Mouse (Mus musculus): Measurements from ENCODE around the gene Nmnat3. TPM values are rescaled to one million over a fixed set of nuclear protein-coding genes. Genes with fewer than 3 reads are reported as not detected.

Gene Nmnat3
- polyA plus RNA-seq, 1 experiment from 2014 or later, result 2.1 TPM

DNA sequence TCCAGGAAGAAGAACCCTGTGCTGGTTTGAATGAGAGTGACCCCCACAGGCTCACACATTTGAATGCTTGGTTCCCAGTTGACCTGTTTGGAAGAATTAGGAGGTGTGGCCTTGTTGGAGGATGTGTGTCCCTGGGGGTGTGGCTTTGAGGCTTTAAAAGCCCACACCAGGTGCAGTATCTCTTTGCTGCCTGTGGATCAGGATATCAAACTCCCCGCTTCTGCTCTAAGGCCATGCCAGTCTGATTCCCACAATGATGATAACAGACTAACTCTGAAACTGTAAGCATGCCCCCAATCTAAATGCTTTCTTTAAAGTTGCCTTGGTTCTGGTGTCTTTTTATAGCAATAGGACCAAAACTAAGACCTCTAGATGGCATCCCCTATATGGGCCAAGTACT is 58.6 kb downstream of the Nmnat3 start:
- Histone ChIP-seq H3K4me1 (peaks cover 15% of the 10 kb centered on the region), H3K4me3 (no peak overlapping the region), H3K4me2 (replicated peaks) (no peak overlapping the region), H3K36me3 (no peaks in the 10 kb centered on the region), H3K27me3 (replicated peaks) (no peaks in the 10 kb centered on the region), H3K27ac (no peak overlapping the region), H3K9ac (no peak overlapping the region), H3K9me3 (no peaks in the 10 kb centered on the region)
- ATAC-seq (ENCODE audit: low FRiP score, low read depth), result no peak
- 88% methylated on average over 1 of the region's 1 CpGs for WGBS

DNA sequence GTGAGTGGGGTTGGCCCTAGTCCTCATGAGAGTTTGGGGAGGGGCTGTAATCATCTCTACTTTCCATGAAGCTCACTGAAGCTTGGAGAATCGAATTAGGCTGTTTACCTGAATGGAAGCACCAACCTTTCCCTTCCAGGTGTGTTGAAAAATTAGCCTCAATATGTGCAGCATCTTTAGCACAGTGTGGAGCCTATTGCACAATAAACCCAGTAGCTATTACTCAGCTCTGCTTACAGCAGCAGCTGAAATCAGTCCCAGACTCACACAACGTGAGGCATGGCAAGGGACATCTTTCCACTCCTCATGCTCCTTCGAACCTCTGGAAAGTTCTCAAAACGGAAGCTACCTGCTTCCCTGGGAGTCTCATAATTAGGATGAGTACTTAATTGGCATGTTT is 59.0 kb downstream of the Nmnat3 start:
- ATAC-seq (ENCODE audit: low FRiP score, low read depth), result no peak
- H3K4me2 ChIP-seq (replicated peaks), result no peak overlapping the region
- whole genome bisulfite sequencing, result 87% methylated on average over 4 of the region's 4 CpGs
- no peaks in the 10 kb centered on the region for H3K27me3 ChIP-seq (replicated peaks)
- H3K9ac ChIP-seq, result no peak overlapping the region
- no peak overlapping the region for H3K4me3 ChIP-seq
- peaks cover 18% of the 10 kb centered on the region for H3K4me1 ChIP-seq
- no peak overlapping the region for H3K27ac ChIP-seq
- no peaks in the 10 kb centered on the region for H3K36me3 ChIP-seq
- H3K9me3 ChIP-seq, result no peaks in the 10 kb centered on the region

DNA sequence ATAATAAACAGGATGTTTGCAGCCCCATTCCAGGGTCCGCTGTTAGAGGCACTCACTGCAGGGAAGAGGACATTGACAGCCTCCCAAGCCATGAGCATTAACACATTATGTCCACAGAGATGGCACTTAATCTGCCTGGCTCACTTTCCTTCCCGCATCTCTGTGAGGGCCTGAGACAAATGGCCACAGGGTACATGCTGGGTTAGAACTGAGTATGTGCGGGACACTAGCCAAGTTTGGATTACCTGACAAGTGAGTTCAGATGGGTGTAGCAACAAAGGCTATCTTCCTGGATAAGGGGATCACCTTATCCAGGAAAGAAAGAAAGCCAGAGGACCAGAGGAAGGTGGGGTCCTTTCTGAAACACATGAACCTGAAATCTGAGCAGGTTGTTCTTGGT is 59.8 kb downstream of the Nmnat3 start:
- Histone ChIP-seq H3K36me3 (no peaks in the 10 kb centered on the region), H3K9me3 (no peaks in the 10 kb centered on the region), H3K4me1 (peaks cover 18% of the 10 kb centered on the region), H3K9ac (no peak overlapping the region), H3K27ac (no peak overlapping the region), H3K4me2 (replicated peaks) (no peak overlapping the region), H3K27me3 (replicated peaks) (no peaks in the 10 kb centered on the region), H3K4me3 (no peak overlapping the region)
- 88% methylated on average over 3 of the region's 3 CpGs for WGBS
- ATAC-seq (ENCODE audit: low FRiP score, low read depth), result no peak

DNA sequence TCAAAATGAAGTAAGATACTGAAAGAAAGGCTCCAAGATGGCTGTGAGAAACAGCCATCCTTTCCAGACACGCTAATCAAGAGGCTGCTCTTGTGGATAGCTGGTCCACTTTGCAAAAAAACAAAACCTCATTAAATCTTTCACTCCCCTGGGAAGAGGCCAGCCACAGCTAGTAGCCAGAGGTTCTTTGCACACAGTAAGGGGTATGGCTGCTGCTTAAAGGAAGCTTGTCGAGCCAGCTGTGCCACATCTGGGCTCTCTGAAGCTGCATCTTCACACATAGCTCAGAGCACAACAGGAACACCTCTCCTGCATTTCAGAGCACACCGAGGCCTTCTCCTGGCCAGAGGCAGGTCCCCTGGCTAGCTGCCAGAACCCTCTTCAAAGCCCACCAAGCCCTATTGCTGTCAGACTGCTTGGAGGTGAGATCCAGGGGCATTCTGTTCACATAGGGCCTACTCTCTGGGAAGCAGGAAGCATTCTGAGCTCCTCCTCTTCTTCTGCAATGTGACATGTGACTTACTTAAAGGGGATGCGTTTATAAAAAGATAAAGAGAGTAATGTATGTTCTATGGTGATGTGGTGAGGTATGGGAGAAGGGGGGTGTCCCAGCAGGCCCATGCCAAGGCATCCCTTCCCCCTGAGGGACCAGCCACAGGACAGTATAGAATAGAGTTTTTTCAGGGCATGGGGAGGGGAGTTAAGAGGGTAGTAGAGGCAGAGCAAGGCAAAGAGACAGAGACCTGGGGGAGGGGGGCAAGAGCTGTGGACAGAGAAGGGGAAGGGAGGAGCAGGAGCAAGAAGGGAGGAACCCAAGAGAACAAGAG is 63.3 kb downstream of the Nmnat3 start:
- no peaks in the 10 kb centered on the region for H3K36me3 ChIP-seq
- no peak overlapping the region for H3K9ac ChIP-seq
- peaks cover 18% of the 10 kb centered on the region for H3K4me1 ChIP-seq
- no peak; the same call in 1 of the 2 replicates for ATAC-seq (ENCODE audit: low FRiP score, low read depth)
- H3K27me3 ChIP-seq (replicated peaks), result no peaks in the 10 kb centered on the region
- H3K27ac ChIP-seq, result no peak overlapping the region
- no peak overlapping the region for H3K4me3 ChIP-seq
- H3K9me3 ChIP-seq, result no peaks in the 10 kb centered on the region
- WGBS, result 10% methylated on average over 4 of the region's 4 CpGs
- H3K4me2 ChIP-seq (replicated peaks), result no peak overlapping the region

DNA sequence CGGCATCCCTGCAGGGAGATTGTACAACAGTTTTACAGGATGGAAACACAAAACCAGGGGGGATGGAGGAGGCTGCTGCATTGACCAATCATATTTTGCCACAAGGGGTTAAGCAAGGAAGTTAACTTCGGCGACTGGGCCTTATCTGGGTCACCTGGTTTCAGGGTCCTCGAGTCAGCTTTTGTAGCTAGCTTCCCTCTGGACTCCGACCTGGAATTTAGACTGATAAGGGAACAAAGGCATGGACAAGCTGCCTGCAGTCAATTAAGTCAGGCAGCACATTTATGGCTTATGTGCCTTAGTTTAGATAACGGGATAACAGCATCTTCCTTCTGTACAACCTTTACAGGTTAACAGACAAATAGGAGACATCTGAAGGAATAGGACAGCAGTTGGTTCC is 65.1 kb downstream of the Nmnat3 start:
- Histone ChIP-seq H3K36me3 (no peaks in the 10 kb centered on the region), H3K4me2 (replicated peaks) (no peak overlapping the region), H3K4me1 (peaks cover 18% of the 10 kb centered on the region), H3K27ac (no peak overlapping the region), H3K9me3 (no peaks in the 10 kb centered on the region), H3K27me3 (replicated peaks) (no peaks in the 10 kb centered on the region), H3K4me3 (no peak overlapping the region), H3K9ac (no peak overlapping the region)
- no peak for ATAC-seq (ENCODE audit: low FRiP score, low read depth)
- 86% methylated on average over 6 of the region's 6 CpGs for WGBS

GRCm38 (mm10) chr9:98354919-98355318 is 67.7 kb downstream of the Nmnat3 start:
- H3K9me3 ChIP-seq, result no peaks in the 10 kb centered on the region
- no peak overlapping the region for H3K27ac ChIP-seq
- no peak overlapping the region for H3K9ac ChIP-seq
- no peaks in the 10 kb centered on the region for H3K27me3 ChIP-seq (replicated peaks)
- peaks cover 12% of the 10 kb centered on the region for H3K4me1 ChIP-seq
- WGBS, result 90% methylated on average over 3 of the region's 3 CpGs
- no peaks in the 10 kb centered on the region for H3K36me3 ChIP-seq
- no peak overlapping the region for H3K4me2 ChIP-seq (replicated peaks)
- no peak for ATAC-seq (ENCODE audit: low FRiP score, low read depth)
- H3K4me3 ChIP-seq, result no peak overlapping the region

GRCm38 (mm10) chr9:98361047-98361446 is 73.8 kb downstream of the Nmnat3 start:
- H3K9ac ChIP-seq, result no peak overlapping the region
- no peaks in the 10 kb centered on the region for H3K36me3 ChIP-seq
- H3K4me2 ChIP-seq (replicated peaks), result no peak overlapping the region
- H3K9me3 ChIP-seq, result no peaks in the 10 kb centered on the region
- no peak for ATAC-seq (ENCODE audit: low FRiP score, low read depth)
- no peak overlapping the region for H3K4me3 ChIP-seq
- H3K27me3 ChIP-seq (replicated peaks), result no peaks in the 10 kb centered on the region
- WGBS, result 79% methylated on average over 3 of the region's 3 CpGs
- H3K4me1 ChIP-seq, result no peaks in the 10 kb centered on the region
- H3K27ac ChIP-seq, result no peak overlapping the region

- WGBS, result 36% methylated on average over 8 of the region's 8 CpGs
- ATAC-seq (ENCODE audit: low FRiP score, low read depth), result no peak
- Histone ChIP-seq H3K9ac (no peak overlapping the region), H3K36me3 (no peaks in the 10 kb centered on the region), H3K27me3 (replicated peaks) (no peaks in the 10 kb centered on the region), H3K9me3 (no peaks in the 10 kb centered on the region), H3K27ac (no peak overlapping the region), H3K4me1 (no peaks in the 10 kb centered on the region), H3K4me3 (no peak overlapping the region), H3K4me2 (replicated peaks) (no peak overlapping the region)
Measured at GRCm38 (mm10) chr9:98366075-98366474, 78.8 kb downstream of the Nmnat3 start.

DNA sequence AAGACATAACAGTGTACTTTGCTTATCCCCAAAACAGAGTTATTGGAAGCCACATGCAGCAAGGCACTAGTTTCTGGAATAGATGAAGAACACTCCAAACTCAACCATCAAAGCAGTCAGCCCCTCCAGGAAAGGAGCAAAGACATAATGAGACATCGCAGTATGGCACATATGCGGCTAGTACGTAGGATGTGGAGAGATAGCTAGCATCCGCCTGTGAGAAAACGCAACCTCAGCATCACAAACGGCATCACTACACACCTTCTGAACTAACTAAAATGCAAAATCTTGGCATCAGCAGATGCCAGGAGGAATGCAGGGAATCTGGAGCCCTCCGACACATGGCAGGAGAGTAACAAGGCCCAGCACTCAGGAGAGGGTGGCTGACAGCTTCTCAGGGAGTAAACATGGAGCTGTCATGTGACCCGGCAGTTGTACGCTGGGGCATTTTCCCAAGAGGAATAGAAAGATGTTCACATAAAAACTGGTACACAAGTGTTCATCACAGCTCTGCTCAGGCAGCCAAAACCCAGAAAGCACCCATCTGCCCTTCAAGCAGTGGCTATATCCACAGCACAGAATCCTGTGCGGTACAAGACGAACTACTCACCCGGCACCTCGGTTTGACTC is 80.2 kb downstream of the Nmnat3 start:
- no peak overlapping the region for H3K9ac ChIP-seq
- no peak overlapping the region for H3K4me3 ChIP-seq
- no peaks in the 10 kb centered on the region for H3K27me3 ChIP-seq (replicated peaks)
- H3K4me2 ChIP-seq (replicated peaks), result no peak overlapping the region
- ATAC-seq (ENCODE audit: low FRiP score, low read depth), result no peak
- WGBS, result 90% methylated on average over 13 of the region's 13 CpGs
- H3K4me1 ChIP-seq, result no peaks in the 10 kb centered on the region
- H3K9me3 ChIP-seq, result no peaks in the 10 kb centered on the region
- no peak overlapping the region for H3K27ac ChIP-seq
- no peaks in the 10 kb centered on the region for H3K36me3 ChIP-seq

GRCm38 (mm10) chr9:98369707-98370106 is 82.5 kb downstream of the Nmnat3 start:
- no peak overlapping the region for H3K27ac ChIP-seq
- no peak overlapping the region for H3K4me3 ChIP-seq
- no peak for ATAC-seq (ENCODE audit: low FRiP score, low read depth)
- H3K27me3 ChIP-seq (replicated peaks), result no peaks in the 10 kb centered on the region
- WGBS, result 40% methylated on average over 8 of the region's 8 CpGs
- H3K4me2 ChIP-seq (replicated peaks), result no peak overlapping the region
- H3K9ac ChIP-seq, result no peak overlapping the region
- H3K36me3 ChIP-seq, result no peaks in the 10 kb centered on the region
- H3K4me1 ChIP-seq, result peaks cover 1% of the 10 kb centered on the region; the same call in 1 of the 2 replicates
- no peaks in the 10 kb centered on the region for H3K9me3 ChIP-seq

GRCm38 (mm10) chr9:98373358-98373757 is 86.1 kb downstream of the Nmnat3 start:
- no peaks in the 10 kb centered on the region for H3K36me3 ChIP-seq
- peaks cover 13% of the 10 kb centered on the region for H3K4me1 ChIP-seq
- no peaks in the 10 kb centered on the region for H3K9me3 ChIP-seq
- no peak overlapping the region for H3K4me3 ChIP-seq
- WGBS, result 93% methylated on average over 5 of the region's 5 CpGs
- H3K27ac ChIP-seq, result no peak overlapping the region
- no peak overlapping the region for H3K4me2 ChIP-seq (replicated peaks)
- no peak for ATAC-seq (ENCODE audit: low FRiP score, low read depth)
- H3K9ac ChIP-seq, result no peak overlapping the region
- no peaks in the 10 kb centered on the region for H3K27me3 ChIP-seq (replicated peaks)

DNA sequence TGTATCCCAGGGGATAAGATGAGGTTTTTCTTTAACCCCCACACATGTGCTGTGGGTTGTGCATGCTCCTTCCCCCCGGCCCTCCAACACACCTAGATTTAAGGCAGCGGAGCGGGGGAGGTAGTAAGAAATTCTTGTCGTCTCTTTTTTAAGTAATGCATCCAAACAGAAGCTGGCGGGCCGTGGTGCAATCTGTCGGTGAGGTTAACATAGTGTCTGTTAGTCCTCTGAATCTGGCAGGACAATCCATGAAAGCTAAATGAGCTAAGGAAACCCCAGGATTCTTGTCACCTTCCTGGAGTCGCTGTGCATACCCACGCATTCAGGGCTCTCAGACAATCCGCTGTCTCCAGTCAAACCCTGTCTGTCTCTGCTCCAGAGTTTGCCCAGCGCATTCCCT is 87.7 kb downstream of the Nmnat3 start:
- Histone ChIP-seq H3K27ac (no peak overlapping the region), H3K9ac (no peak overlapping the region), H3K36me3 (no peaks in the 10 kb centered on the region), H3K4me3 (no peak overlapping the region), H3K4me2 (replicated peaks) (no peak overlapping the region), H3K9me3 (no peaks in the 10 kb centered on the region), H3K4me1 (peaks cover 13% of the 10 kb centered on the region), H3K27me3 (replicated peaks) (no peaks in the 10 kb centered on the region)
- WGBS, result 56% methylated on average over 11 of the region's 11 CpGs
- no peak for ATAC-seq (ENCODE audit: low FRiP score, low read depth)
